Mouse (Mus musculus) neural tube, embryonic 12.5 days (tissue): Measurements from ENCODE around the gene Mfsd4b5. TPM values are rescaled to one million over a fixed set of nuclear protein-coding genes. Genes with fewer than 3 reads are reported as not detected.
"Not testable (repeated sequence)": the region's sequence is repeated elsewhere in the genome, so short reads cannot be mapped to it uniquely, and the experiment has no call there.

Experiments used
- ATAC-seq: fragments of 200-750 bp; cut with Nextera tagmentation; 2 replicates; pipeline ENCODE4 v1.8.0; 2017; ENCODE audit warnings: low read depth, mild to moderate bottlenecking, moderate TSS enrichment, moderate library complexity; ENCODE audit not compliant: low FRiP score
- H3K27ac ChIP-seq: fragments of 300-500 bp; sonication (generic); 2 replicates; pipeline ENCODE4 v1.5.1; 2016
- H3K27me3 ChIP-seq: fragments of 300-500 bp; sonication (generic); replicated peaks from 2 replicates; pipeline ENCODE4 v1.6.1; 2016; ENCODE audit warnings: mild to moderate bottlenecking
- H3K36me3 ChIP-seq: fragments of 300-500 bp; sonication (generic); 2 replicates; pipeline ENCODE4 v1.6.1; 2016; ENCODE audit warnings: mild to moderate bottlenecking
- H3K4me1 ChIP-seq: fragments of 300-500 bp; sonication (generic); 2 replicates; pipeline ENCODE4 v1.6.1; 2016
- H3K4me2 ChIP-seq: fragments of 300-500 bp; sonication (generic); replicated peaks from 2 replicates; pipeline ENCODE4 v1.6.1; 2016; ENCODE audit warnings: mild to moderate bottlenecking
- H3K4me3 ChIP-seq: fragments of 300-500 bp; sonication (generic); 2 replicates; pipeline ENCODE4 v1.5.1; 2016
- H3K9ac ChIP-seq: fragments of 300-500 bp; sonication (generic); 2 replicates; pipeline ENCODE4 v1.6.1; 2016; ENCODE audit warnings: mild to moderate bottlenecking
- H3K9me3 ChIP-seq: fragments of 300-500 bp; sonication (generic); 2 replicates; pipeline ENCODE4 v1.6.1; 2016; ENCODE audit warnings: mild to moderate bottlenecking
- WGBS: fragments of 180-500 bp; shearing (Covaris S2); methylation state at CpG from one replicate; pipeline ENCODE4 v1.1.7; 2016; 5-methylcytosine and 5-hydroxymethylcytosine counted together
- polyA plus RNA-seq: library from polyadenylated mRNA; unstranded; fragments of >200 nt; fragmentation: Nextera tagmentation; extraction: Ambion mirVana; gene quantifications from 2 replicates; pipeline ENCODE4 v1.2.1, GENCODE M21; 2016

The Mfsd4b5 gene
- polyA plus RNA-seq, 1 experiment from 2014 or later = 0.13 TPM

- ATAC-seq = no peak
- no peak overlapping the region for H3K9ac ChIP-seq
- H3K36me3 ChIP-seq = no peaks in the 10 kb centered on the region
- no peaks in the 10 kb centered on the region for H3K9me3 ChIP-seq
- H3K4me1 ChIP-seq = no peaks in the 10 kb centered on the region
- WGBS = 86% methylated on average over 11 of the region's 11 CpGs
- H3K27ac ChIP-seq = no peak overlapping the region
- no peak overlapping the region for H3K4me3 ChIP-seq
- no peaks in the 10 kb centered on the region for H3K27me3 ChIP-seq
- no peak overlapping the region for H3K4me2 ChIP-seq
Observed at GRCm38 (mm10) chr10:40009591-40009990, 23.1 kb upstream of the Mfsd4b5 start.

- H3K27ac ChIP-seq, H3K27me3 ChIP-seq, ATAC-seq, H3K9ac ChIP-seq, H3K9me3 ChIP-seq, H3K4me3 ChIP-seq, H3K4me2 ChIP-seq, H3K36me3 ChIP-seq, H3K4me1 ChIP-seq: not testable (repeated sequence)
- 85% methylated on average over 4 of the region's 4 CpGs for WGBS
Observed at GRCm38 (mm10) chr10:40008847-40009246, 22.4 kb upstream of the Mfsd4b5 start.

- H3K9me3 ChIP-seq = no peaks in the 10 kb centered on the region
- H3K4me2 ChIP-seq = no peak overlapping the region
- WGBS = 92% methylated on average over 4 of the region's 4 CpGs
- H3K4me3 ChIP-seq = no peak overlapping the region
- ATAC-seq = no peak
- no peaks in the 10 kb centered on the region for H3K4me1 ChIP-seq
- no peak overlapping the region for H3K9ac ChIP-seq
- no peaks in the 10 kb centered on the region for H3K36me3 ChIP-seq
- H3K27me3 ChIP-seq = no peaks in the 10 kb centered on the region
- no peak overlapping the region for H3K27ac ChIP-seq
Observed at GRCm38 (mm10) chr10:40007953-40008352, 21.5 kb upstream of the Mfsd4b5 start.

- ATAC-seq = no peak
- no peaks in the 10 kb centered on the region for H3K36me3 ChIP-seq
- no peaks in the 10 kb centered on the region for H3K4me1 ChIP-seq
- H3K9ac ChIP-seq = no peak overlapping the region
- no peaks in the 10 kb centered on the region for H3K27me3 ChIP-seq
- no peak overlapping the region for H3K4me2 ChIP-seq
- WGBS = 64% methylated on average over 10 of the region's 10 CpGs
- H3K4me3 ChIP-seq = no peak overlapping the region
- H3K27ac ChIP-seq = no peak overlapping the region
- H3K9me3 ChIP-seq = no peaks in the 10 kb centered on the region
Observed at GRCm38 (mm10) chr10:40006963-40007362, 20.5 kb upstream of the Mfsd4b5 start.

DNA sequence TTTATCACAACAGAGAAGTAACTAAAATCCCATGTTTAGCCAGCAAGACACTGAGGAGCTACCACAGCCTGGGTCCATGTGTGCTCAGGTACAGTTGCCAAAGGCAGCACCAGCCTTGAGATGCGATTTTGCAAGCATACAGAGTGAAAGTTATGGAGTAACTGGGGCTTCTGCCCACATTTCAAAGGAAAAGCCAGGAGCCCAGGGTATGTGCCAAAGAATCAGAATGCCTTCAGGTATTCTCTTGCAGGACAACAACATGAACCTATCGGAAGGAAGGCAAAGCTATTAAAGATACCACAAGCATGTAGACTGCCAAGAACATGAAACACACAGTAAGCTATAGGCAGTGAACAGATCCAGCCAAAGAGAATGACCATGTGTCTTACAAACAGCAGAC is 14.3 kb upstream of the Mfsd4b5 start:
- H3K27me3 ChIP-seq = no peaks in the 10 kb centered on the region
- no peak overlapping the region for H3K4me3 ChIP-seq
- no peaks in the 10 kb centered on the region for H3K4me1 ChIP-seq
- no peaks in the 10 kb centered on the region for H3K36me3 ChIP-seq
- no peak overlapping the region for H3K4me2 ChIP-seq
- H3K9me3 ChIP-seq = no peaks in the 10 kb centered on the region
- no peak overlapping the region for H3K27ac ChIP-seq
- H3K9ac ChIP-seq = no peak overlapping the region
- no peak for ATAC-seq
- 90% methylated on average over 2 of the region's 2 CpGs for WGBS

GRCm38 (mm10) chr10:39991155-39991554 is 4.7 kb upstream of the Mfsd4b5 start:
- H3K4me1 ChIP-seq = no peaks in the 10 kb centered on the region
- H3K4me3 ChIP-seq = no peak overlapping the region
- H3K4me2 ChIP-seq = no peak overlapping the region
- H3K9ac ChIP-seq = no peak overlapping the region
- ATAC-seq = no peak
- H3K27ac ChIP-seq = no peak overlapping the region
- H3K9me3 ChIP-seq = peaks cover 6% of the 10 kb centered on the region; the same call in 1 of the 2 replicates
- no peaks in the 10 kb centered on the region for H3K36me3 ChIP-seq
- no peaks in the 10 kb centered on the region for H3K27me3 ChIP-seq
- 85% methylated on average over 4 of the region's 4 CpGs for WGBS

GRCm38 (mm10) chr10:39982604-39983003 is 3.8 kb downstream of the Mfsd4b5 start:
- H3K36me3 ChIP-seq = no peaks in the 10 kb centered on the region
- H3K27ac ChIP-seq = no peak overlapping the region
- no peak overlapping the region for H3K4me3 ChIP-seq
- ATAC-seq = no peak
- WGBS = 53% methylated on average over 5 of the region's 5 CpGs
- H3K4me2 ChIP-seq = no peak overlapping the region
- no peaks in the 10 kb centered on the region for H3K4me1 ChIP-seq
- no peak overlapping the region for H3K9ac ChIP-seq
- H3K9me3 ChIP-seq = peaks cover 7% of the 10 kb centered on the region; the same call in 1 of the 2 replicates
- H3K27me3 ChIP-seq = no peaks in the 10 kb centered on the region

DNA sequence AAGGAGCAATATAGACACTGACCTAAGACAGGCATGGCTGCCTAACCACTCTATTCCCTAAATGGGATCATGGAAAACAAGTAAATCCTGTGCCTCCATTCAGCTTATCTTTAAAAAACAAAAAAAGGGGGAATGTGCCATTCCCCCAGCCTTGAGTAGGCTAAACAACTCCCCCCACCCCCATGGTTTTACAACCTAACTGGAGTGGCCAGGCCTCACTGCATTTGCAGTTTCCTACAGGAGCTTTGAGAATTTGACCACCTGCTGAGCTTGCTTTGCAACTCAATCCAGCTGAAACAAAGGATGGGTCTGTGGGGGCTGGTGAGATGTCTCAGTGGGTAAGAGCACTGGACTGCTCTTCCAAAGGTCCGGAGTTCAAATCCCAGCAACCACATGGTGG is 8.2 kb downstream of the Mfsd4b5 start:
- no peaks in the 10 kb centered on the region for H3K4me1 ChIP-seq
- no peak overlapping the region for H3K27ac ChIP-seq
- no peaks in the 10 kb centered on the region for H3K27me3 ChIP-seq
- no peak overlapping the region for H3K4me3 ChIP-seq
- H3K9ac ChIP-seq = no peak overlapping the region
- no peak overlapping the region for H3K4me2 ChIP-seq
- WGBS = 93% methylated on average over 1 of the region's 1 CpGs
- peaks cover 12% of the 10 kb centered on the region for H3K9me3 ChIP-seq
- ATAC-seq = no peak
- H3K36me3 ChIP-seq = no peaks in the 10 kb centered on the region

DNA sequence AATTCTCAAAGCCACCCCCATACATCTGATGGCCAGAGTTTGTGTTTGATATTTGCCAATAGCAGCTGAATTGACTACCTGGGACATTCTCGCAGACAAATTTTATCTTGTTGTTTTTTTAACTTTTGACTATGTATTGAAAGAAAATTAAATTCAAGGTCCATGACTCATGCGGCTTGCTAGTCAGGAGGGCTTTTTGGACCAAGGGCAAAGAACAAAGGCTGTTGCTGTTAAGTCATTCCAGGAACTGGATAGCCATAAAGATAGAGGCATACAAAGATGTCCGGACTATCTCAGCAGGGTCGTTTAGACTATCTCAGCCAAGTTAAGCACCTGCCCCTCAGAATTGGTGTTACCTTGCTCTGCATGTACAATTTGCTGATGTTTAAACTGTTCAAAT is 9.1 kb downstream of the Mfsd4b5 start:
- ATAC-seq = no peak
- H3K27me3 ChIP-seq = no peaks in the 10 kb centered on the region
- WGBS = 96% methylated on average over 4 of the region's 4 CpGs
- peaks cover 12% of the 10 kb centered on the region for H3K9me3 ChIP-seq
- H3K36me3 ChIP-seq = no peaks in the 10 kb centered on the region
- H3K27ac ChIP-seq = no peak overlapping the region
- H3K9ac ChIP-seq = no peak overlapping the region
- no peak overlapping the region for H3K4me3 ChIP-seq
- H3K4me2 ChIP-seq = no peak overlapping the region
- no peaks in the 10 kb centered on the region for H3K4me1 ChIP-seq

DNA sequence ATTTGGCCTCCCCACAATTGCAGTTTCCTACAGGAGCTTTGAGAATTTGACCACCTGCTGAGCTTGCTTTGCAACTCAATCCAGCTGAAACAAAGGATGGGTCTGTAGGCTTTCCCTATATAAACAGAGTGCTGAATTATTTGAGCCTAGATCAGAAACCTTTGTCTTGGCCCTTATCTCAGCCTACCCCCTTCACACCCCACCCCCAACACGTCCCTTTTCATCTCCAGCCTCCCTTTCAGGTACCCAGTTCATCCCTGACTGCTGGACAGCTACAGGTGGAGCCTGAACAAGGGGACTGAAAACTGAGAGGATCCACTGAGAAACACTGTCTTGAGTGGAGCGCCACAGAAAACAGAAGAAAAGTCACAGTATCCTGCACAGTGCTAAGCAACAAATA is 10.7 kb downstream of the Mfsd4b5 start:
- no peaks in the 10 kb centered on the region for H3K4me1 ChIP-seq
- H3K36me3 ChIP-seq = no peaks in the 10 kb centered on the region
- no peak for ATAC-seq
- no peak overlapping the region for H3K4me3 ChIP-seq
- H3K9me3 ChIP-seq = peaks cover 12% of the 10 kb centered on the region
- no peak overlapping the region for H3K9ac ChIP-seq
- no peaks in the 10 kb centered on the region for H3K27me3 ChIP-seq
- no peak overlapping the region for H3K27ac ChIP-seq
- H3K4me2 ChIP-seq = no peak overlapping the region
- WGBS = 38% methylated on average over 2 of the region's 2 CpGs

DNA sequence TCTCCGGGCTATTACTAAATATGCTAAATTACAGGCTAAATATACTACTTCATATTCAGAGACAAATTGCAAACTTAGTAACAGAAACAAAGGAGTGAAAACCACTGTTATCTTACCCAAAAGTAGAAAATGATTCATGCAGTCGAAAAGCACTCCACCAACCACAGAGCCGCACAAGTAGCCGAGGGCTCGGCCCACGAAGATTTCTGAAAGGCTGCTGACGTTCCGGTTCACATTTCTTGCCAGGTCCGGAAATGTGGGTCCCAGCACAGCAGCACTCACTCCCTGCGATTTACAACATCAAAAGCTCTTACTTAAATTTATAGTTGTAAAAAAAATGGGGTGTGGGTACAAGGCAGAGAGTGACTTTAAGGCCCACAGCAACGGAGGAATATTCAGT is 11.5 kb downstream of the Mfsd4b5 start:
- Histone ChIP-seq H3K4me1 (no peaks in the 10 kb centered on the region), H3K9me3 (peaks cover 12% of the 10 kb centered on the region), H3K27me3 (no peaks in the 10 kb centered on the region), H3K4me3 (no peak overlapping the region), H3K4me2 (no peak overlapping the region), H3K27ac (no peak overlapping the region), H3K9ac (no peak overlapping the region), H3K36me3 (no peaks in the 10 kb centered on the region)
- ATAC-seq = no peak
- WGBS = 71% methylated on average over 11 of the region's 11 CpGs

DNA sequence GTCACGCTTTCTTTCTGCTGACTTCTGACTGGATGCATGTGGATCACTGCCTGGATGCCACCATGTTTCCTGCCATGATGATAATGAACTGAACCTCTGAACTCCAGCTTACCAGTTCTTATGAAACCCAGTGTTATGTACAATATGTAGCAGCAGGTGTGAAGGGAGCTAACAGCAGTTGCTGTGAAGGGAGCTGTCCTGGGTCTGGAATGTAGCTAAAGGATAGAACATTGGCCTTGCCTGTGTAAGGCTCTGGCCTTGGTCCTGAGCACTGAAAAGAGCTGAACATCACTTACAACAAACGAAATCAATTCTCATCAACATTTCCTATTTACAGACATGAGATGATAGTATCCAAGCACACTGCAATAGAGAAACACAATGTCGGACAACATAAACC is 18.9 kb downstream of the Mfsd4b5 start:
- H3K9ac ChIP-seq = no peak overlapping the region
- no peaks in the 10 kb centered on the region for H3K4me1 ChIP-seq
- H3K27ac ChIP-seq = no peak overlapping the region
- no peaks in the 10 kb centered on the region for H3K27me3 ChIP-seq
- no peak overlapping the region for H3K4me2 ChIP-seq
- no peaks in the 10 kb centered on the region for H3K9me3 ChIP-seq
- no peak overlapping the region for H3K4me3 ChIP-seq
- WGBS = 87% methylated on average over 3 of the region's 3 CpGs
- H3K36me3 ChIP-seq = no peaks in the 10 kb centered on the region
- no peak for ATAC-seq

- Histone ChIP-seq H3K4me3 (no peak overlapping the region), H3K36me3 (no peaks in the 10 kb centered on the region), H3K9ac (no peak overlapping the region), H3K27ac (no peak overlapping the region), H3K27me3 (no peaks in the 10 kb centered on the region), H3K4me1 (peaks cover 7% of the 10 kb centered on the region; the same call in 1 of the 2 replicates), H3K4me2 (no peak overlapping the region), H3K9me3 (no peaks in the 10 kb centered on the region)
- 38% methylated on average over 1 of the region's 1 CpGs for WGBS
- ATAC-seq = no peak
Observed at GRCm38 (mm10) chr10:39961906-39962305, 24.5 kb downstream of the Mfsd4b5 start.
